Mouse (Mus musculus) T-cell, adult 66 days (primary cell): Measurements from ENCODE around the gene Pck1. TPM values are rescaled to one million over a fixed set of nuclear protein-coding genes. Genes with fewer than 3 reads are reported as not detected.

Experiments
- total RNA-seq, 2 experiments: library from RNA; stranded (reverse); gene quantifications; 3 replicates in 1 of 2; 4 replicates in 1 of 2; pipeline ENCODE4 v1.2.4; 2023

Pck1 gene
- total RNA-seq, result not detected

GRCm38 (mm10) chr2:173152436-173153151, at the start of gene Pck1:
Gene Pck1 (plus strand): TSS chr2:173153048.

GRCm38 (mm10) chr2:173119023-173119944, 33.6 kb upstream of the Pck1 start, which contains the start of gene Ctcfl:
Gene Ctcfl (minus strand): TSS chr2:173119525.

Other genes starting within 250 kb of the Pck1 start
- gene Bmp7, start 212.7 kb upstream of the Pck1 start, total RNA-seq, result 1 to 10 TPM; 4.7 to 5.1 TPM
- 1 to 10 TPM; 2.1 to 2.2 TPM for gene Spo11, start 175.3 kb upstream of the Pck1 start, total RNA-seq
- gene Rae1, start 152.9 kb upstream of the Pck1 start, total RNA-seq, result 10 to 100 TPM; 86.4 to 96.3 TPM
- gene Rbm38, start 132.6 kb upstream of the Pck1 start, total RNA-seq, result 100 to 1,000 TPM; 228 to 242 TPM
- gene Ctcfl, start 33.5 kb upstream of the Pck1 start, total RNA-seq, result not detected
- gene Zbp1, start 65.9 kb downstream of the Pck1 start, total RNA-seq, result 100 to 1,000 TPM in 1 of 2 experiments, 10 to 100 TPM in 1; 83.1 to 105 TPM
- gene Pmepa1, start 123.5 kb downstream of the Pck1 start, total RNA-seq, result 10 to 100 TPM; 10.3 to 20.6 TPM